Mouse (Mus musculus) bone marrow, adult 2 months (tissue): ENCODE measurements around the gene Mrps16.

Source experiments
- CTCF ChIP-seq: fragments of 200-500 bp; IDR thresholded peaks from 2 replicates; pipeline ENCODE4 v1.5.1; 2011; ENCODE audit warnings: low read length, control low read depth; ENCODE audit not compliant: control insufficient read depth, insufficient read depth
- POLR2A ChIP-seq: fragments of 200-500 bp; IDR thresholded peaks from 2 replicates; pipeline ENCODE4 v1.6.1; 2011; ENCODE audit warnings: low read depth, mild to moderate bottlenecking, control low read depth, low read length, borderline replicate concordance; ENCODE audit not compliant: control insufficient read depth

DNA sequence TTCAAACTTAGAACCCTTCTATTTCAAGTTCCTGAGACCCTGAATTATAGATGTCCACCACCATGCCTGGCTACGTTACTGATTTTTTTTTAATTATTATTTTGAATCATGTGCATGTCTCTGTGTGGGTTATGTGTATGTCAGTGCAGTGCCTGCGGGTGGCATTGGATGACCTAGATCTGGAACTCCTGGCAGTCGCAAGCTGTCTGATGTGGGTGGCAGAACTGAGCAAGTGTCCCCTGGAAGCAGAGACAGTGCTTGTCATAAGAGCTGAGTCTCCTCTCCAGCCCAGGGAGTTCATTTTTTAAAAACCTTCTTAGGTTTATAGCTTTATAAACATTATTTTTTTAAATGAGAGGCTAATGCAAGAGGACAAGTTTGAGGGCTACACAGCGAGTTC is 39.0 kb upstream of the Mrps16 start:
- TF ChIP-seq CTCF = no peak
- TF ChIP-seq POLR2A = no peak
